Mouse (Mus musculus): ENCODE data around the gene Tex52. TPM values are rescaled to one million over a fixed set of nuclear protein-coding genes. Genes with fewer than 3 reads are reported as not detected.

The Tex52 gene
- polyA plus RNA-seq (2014; fragmentation: Nextera tagmentation; extraction: Ambion mirVana): 0.51 and 0.84 TPM in 2 replicates

DNA sequence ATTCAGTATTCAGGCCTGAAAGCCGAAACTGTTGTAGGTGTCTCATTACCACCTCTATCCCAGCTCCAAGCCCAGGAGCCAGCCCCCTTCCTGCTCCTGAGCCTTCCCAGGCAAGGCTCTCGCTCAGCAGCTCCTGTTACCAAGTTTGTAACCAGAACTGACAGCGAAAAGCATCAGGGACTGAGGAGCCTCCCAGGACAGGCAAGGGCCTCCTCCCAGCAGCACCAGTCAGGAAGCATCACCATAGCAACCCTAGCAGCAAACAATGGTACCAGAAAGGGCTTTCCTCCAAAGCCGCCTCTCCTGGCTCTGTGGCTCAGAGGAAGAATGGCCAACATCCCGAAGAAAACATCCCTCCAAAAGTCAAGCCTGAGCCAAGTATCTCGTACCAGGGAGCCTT is at the start of gene Tex52, which contains the start of gene Gm44596:
Gene Tex52 (plus strand): TSS at position 265 of the 400 bp plus-strand sequence.
Gene Gm44596 (plus strand): TSS at position 312 of the 400 bp plus-strand sequence.
- Histone ChIP-seq H3K9me3 (ENCODE audit: control insufficient read depth, low read length) (no peaks in the 10 kb centered on the region), H3K27me3 (ENCODE audit: control insufficient read depth, insufficient read depth, low read length) (no peaks in the 10 kb centered on the region), H3K4me2 (ENCODE audit: low read depth, low read length, severe bottlenecking) (no peak within 1 kb of the TSS), H3K27ac (ENCODE audit: low read depth, low read length) (no peak within 1 kb of the TSS), H3K4me3 (ENCODE audit: low read depth, low read length) (no peak within 1 kb of the TSS), H3K36me3 (ENCODE audit: control insufficient read depth, insufficient read depth, low read length) (peaks cover 30% of the 10 kb centered on the region), H3K4me1 (replicated peaks; ENCODE audit: control insufficient read depth, insufficient read depth, low read length) (peaks cover 7% of the 10 kb centered on the region; the same call in 1 of the 2 replicates), H3K9ac (ENCODE audit: low read length) (no peak within 1 kb of the TSS)
- peak; percentile 64 for DNase-seq (ENCODE audit: low spot score)
- ATAC-seq (replicated peaks; ENCODE audit: low FRiP score): peak; percentile 79
- WGBS: 20% methylated on average over 6 of the region's 6 CpGs

DNA sequence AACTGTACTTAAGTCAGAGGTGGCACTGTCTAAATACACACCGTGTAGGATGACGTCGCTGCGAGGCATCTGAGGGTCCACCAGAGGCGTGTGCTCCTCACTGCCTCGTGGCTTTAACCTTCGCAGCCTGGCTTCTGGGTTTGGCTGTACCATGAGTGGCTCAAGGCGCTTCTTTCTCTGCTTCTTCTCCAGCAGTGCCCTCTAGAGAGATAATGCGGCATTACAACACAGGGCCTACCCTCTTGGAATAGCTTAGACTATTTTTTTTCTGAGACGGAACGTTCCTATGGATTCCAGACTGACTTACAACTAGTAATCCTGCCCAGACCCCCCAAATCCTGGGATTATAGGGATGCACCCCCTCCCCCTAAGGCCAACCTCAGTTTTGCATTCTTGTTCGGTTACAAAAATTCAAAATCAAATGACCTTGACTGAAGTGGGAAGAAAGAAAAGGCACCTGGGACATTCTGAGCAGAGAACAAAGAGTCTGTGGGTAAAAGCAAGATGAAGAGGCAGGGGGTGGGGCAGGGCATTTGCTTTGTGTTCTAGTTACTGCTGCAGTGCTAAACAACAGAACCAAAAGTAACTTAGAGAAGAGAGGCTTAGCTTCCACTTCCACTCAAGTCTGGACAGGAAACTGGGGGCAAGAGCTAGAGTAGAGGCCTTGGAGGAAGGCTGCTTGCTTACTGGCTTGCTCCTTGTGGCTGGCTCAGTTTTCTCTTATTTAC is 40.7 kb upstream of the Tex52 start:
- H3K4me3 ChIP-seq (ENCODE audit: low read depth, low read length): no peak overlapping the region
- H3K9me3 ChIP-seq (ENCODE audit: control insufficient read depth, low read length): peaks cover 2% of the 10 kb centered on the region; the same call in 1 of the 2 replicates
- WGBS: 16% methylated on average over 12 of the region's 12 CpGs
- H3K4me2 ChIP-seq (ENCODE audit: low read depth, low read length, severe bottlenecking): no peak overlapping the region
- H3K36me3 ChIP-seq (ENCODE audit: control insufficient read depth, insufficient read depth, low read length): peaks cover 9% of the 10 kb centered on the region
- H3K27ac ChIP-seq (ENCODE audit: low read depth, low read length): no peak overlapping the region
- H3K4me1 ChIP-seq (replicated peaks; ENCODE audit: control insufficient read depth, insufficient read depth, low read length): peaks cover 3% of the 10 kb centered on the region; the same call in 1 of the 2 replicates
- no peaks in the 10 kb centered on the region for H3K27me3 ChIP-seq (ENCODE audit: control insufficient read depth, insufficient read depth, low read length)
- DNase-seq (ENCODE audit: low spot score): peak; percentile 81
- H3K9ac ChIP-seq (ENCODE audit: low read length): no peak overlapping the region
- ATAC-seq (replicated peaks; ENCODE audit: low FRiP score): peak; percentile 82

DNA sequence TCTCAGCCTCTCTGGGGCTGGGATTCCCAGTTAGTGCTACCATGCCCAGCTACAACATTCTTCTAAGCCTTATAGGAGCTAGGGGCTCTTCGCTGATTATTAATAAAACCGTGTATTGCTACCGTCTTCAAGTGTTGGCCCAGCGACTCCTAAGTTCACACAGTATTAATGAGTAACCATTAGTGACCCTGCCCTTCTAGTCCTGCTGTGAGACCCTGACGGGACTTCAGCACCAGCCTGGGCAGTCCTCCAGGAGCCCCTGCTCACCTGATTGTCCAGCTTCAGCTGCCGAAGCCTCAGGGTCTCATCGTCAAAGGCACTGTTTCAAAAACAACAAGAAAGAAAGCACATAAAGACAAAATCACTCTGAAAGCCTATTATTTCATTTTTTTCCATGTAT is 37.8 kb upstream of the Tex52 start:
- Histone ChIP-seq H3K4me1 (replicated peaks; ENCODE audit: control insufficient read depth, insufficient read depth, low read length) (peaks cover 3% of the 10 kb centered on the region; the same call in 1 of the 2 replicates), H3K9me3 (ENCODE audit: control insufficient read depth, low read length) (no peaks in the 10 kb centered on the region), H3K4me2 (ENCODE audit: low read depth, low read length, severe bottlenecking) (no peak overlapping the region), H3K9ac (ENCODE audit: low read length) (no peak overlapping the region), H3K4me3 (ENCODE audit: low read depth, low read length) (no peak overlapping the region), H3K36me3 (ENCODE audit: control insufficient read depth, insufficient read depth, low read length) (no peaks in the 10 kb centered on the region), H3K27me3 (ENCODE audit: control insufficient read depth, insufficient read depth, low read length) (no peaks in the 10 kb centered on the region), H3K27ac (ENCODE audit: low read depth, low read length) (no peak overlapping the region)
- DNase-seq (ENCODE audit: low spot score): no peak
- WGBS: 78% methylated on average over 7 of the region's 7 CpGs
- no peak for ATAC-seq (replicated peaks; ENCODE audit: low FRiP score)

DNA sequence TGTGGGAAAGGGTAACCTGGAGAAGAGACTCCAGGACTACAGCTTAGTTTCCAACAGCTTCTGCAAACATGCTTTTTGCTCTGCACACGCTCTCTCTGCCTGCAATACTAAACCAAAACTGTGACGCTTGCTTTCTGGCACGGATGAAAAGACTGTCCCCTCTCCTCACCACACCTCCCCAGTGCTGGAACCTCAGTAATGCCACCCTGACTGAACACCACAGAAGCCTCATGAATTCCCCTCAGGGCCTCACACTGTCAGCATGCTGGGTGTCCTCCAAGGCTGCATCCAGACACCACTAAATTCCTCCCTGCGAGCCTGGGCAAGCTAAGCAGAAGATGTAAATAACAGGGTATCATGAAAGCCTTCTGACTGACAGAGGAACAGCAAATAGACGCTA is 36.4 kb upstream of the Tex52 start:
- H3K36me3 ChIP-seq (ENCODE audit: control insufficient read depth, insufficient read depth, low read length): peaks cover 2% of the 10 kb centered on the region; the same call in 1 of the 2 replicates
- 62% methylated on average over 5 of the region's 5 CpGs for WGBS

DNA sequence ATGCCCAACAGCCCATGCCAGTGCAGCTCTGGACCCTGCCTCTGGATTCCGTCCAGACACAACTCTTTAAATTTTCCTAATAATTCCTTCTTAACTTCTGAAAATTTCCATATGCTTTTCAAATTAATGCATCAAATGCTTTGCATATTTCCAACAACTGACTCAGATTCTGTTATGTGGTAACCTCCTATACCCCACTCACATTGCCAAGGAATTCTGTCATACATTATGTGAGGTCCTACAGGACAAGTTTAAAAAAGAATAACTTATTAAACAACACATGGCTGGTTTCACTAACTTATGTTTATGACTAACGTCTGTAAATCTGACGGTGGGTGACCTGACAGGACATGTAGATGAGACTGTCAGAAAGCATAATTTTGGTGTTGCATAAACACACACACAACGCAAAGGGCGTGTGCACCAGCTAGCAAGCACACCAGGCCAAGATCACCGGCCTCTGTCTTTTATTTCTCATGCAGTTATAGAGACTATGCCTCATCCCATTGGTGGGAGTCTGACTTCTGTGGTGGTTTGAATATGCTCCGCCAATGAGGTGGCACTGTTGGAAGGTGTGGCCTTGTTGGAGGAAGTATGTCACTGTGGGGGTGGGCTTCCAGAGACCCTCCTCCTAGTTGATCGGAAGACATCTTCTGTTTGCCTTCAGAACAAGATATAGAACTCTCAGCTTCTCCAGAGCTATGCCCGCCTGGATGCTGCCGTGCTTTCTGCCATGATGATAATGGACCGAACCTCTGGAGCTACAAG is 33.1 kb upstream of the Tex52 start:
- Histone ChIP-seq H3K4me2 (ENCODE audit: low read depth, low read length, severe bottlenecking) (no peak overlapping the region), H3K27me3 (ENCODE audit: control insufficient read depth, insufficient read depth, low read length) (no peaks in the 10 kb centered on the region), H3K4me1 (replicated peaks; ENCODE audit: control insufficient read depth, insufficient read depth, low read length) (peaks cover 3% of the 10 kb centered on the region; the same call in 1 of the 2 replicates), H3K27ac (ENCODE audit: low read depth, low read length) (no peak overlapping the region), H3K4me3 (ENCODE audit: low read depth, low read length) (no peak overlapping the region), H3K9ac (ENCODE audit: low read length) (no peak overlapping the region), H3K36me3 (ENCODE audit: control insufficient read depth, insufficient read depth, low read length) (peaks cover 2% of the 10 kb centered on the region; the same call in 1 of the 2 replicates), H3K9me3 (ENCODE audit: control insufficient read depth, low read length) (no peaks in the 10 kb centered on the region)
- ATAC-seq (replicated peaks; ENCODE audit: low FRiP score) (no peak), DNase-seq (ENCODE audit: low spot score) (no peak)
- WGBS: 96% methylated on average over 11 of the region's 11 CpGs

More for the DNA sequence above, 36.4 kb upstream of the Tex52 start:
- DNase-seq (ENCODE audit: low spot score) (no peak), ATAC-seq (replicated peaks; ENCODE audit: low FRiP score) (no peak)
- Histone ChIP-seq H3K4me1 (replicated peaks; ENCODE audit: control insufficient read depth, insufficient read depth, low read length) (peaks cover 3% of the 10 kb centered on the region; the same call in 1 of the 2 replicates), H3K9ac (ENCODE audit: low read length) (no peak overlapping the region), H3K4me3 (ENCODE audit: low read depth, low read length) (no peak overlapping the region), H3K4me2 (ENCODE audit: low read depth, low read length, severe bottlenecking) (no peak overlapping the region), H3K27ac (ENCODE audit: low read depth, low read length) (no peak overlapping the region), H3K9me3 (ENCODE audit: control insufficient read depth, low read length) (no peaks in the 10 kb centered on the region), H3K27me3 (ENCODE audit: control insufficient read depth, insufficient read depth, low read length) (no peaks in the 10 kb centered on the region)

DNA sequence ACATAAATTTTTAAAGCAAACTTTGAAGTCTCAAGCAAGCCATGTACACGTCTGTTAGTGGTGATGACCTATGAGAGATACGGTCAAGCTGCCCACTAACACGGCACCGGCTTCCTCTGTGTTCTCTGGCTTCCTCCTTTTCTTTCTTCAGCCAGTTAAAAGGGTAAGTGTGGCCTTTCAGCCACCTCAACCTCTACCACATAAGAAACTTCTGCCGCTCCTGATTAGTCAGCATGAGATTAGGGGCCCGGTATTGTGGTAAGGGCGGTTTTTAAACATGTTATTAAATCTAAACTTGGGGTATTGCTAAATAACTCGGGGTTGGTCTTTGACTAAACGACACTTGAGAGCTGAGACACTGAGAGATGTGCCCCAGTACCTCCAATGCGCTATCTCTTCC is 29.6 kb upstream of the Tex52 start:
- DNase-seq (ENCODE audit: low spot score): no peak
- Histone ChIP-seq H3K9ac (ENCODE audit: low read length) (no peak overlapping the region), H3K4me1 (replicated peaks; ENCODE audit: control insufficient read depth, insufficient read depth, low read length) (no peaks in the 10 kb centered on the region), H3K36me3 (ENCODE audit: control insufficient read depth, insufficient read depth, low read length) (peaks cover 2% of the 10 kb centered on the region; the same call in 1 of the 2 replicates), H3K27ac (ENCODE audit: low read depth, low read length) (no peak overlapping the region), H3K4me3 (ENCODE audit: low read depth, low read length) (no peak overlapping the region), H3K9me3 (ENCODE audit: control insufficient read depth, low read length) (no peaks in the 10 kb centered on the region), H3K27me3 (ENCODE audit: control insufficient read depth, insufficient read depth, low read length) (no peaks in the 10 kb centered on the region), H3K4me2 (ENCODE audit: low read depth, low read length, severe bottlenecking) (no peak overlapping the region)
- whole genome bisulfite sequencing: 92% methylated on average over 10 of the region's 10 CpGs
- ATAC-seq (replicated peaks; ENCODE audit: low FRiP score): no peak

DNA sequence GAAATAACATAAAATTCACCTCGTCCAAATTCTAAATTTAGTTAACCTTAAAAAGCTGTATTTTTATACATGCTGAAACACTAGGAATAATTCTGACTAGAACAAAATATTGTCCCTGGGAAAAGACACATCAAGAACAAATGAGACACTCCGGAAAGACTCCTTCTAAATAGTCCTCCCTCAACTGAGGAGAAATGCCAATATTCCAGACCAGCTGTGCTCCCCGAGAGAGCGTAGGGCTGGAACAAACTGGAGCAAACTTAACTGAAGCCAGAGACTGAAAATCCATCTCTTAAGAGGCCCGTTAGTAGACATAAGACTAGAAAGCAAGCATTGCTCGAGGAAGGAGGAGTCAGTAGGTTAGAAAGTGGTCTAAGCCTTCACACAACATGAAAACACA is 28.5 kb upstream of the Tex52 start:
- WGBS: 92% methylated on average over 6 of the region's 6 CpGs

DNA sequence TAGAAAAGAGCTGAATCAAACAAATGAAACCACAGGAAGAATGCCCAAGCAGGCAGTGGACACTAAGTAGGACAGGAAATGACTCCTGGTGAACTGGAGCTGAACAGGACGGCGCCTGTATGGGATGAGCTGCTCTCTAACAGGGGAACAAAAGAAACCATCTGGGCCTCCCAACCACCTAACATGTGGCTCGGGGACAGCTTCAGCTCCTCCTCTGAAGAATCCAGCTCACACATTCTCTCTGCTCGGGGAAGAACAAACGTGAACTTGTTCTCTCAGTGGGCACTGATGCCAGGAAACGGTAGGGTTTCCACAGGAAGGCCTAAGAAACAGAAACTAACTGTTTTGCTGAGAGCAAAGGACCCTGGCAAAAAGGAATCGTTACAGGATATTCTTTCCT is 25.5 kb upstream of the Tex52 start:
- peaks cover 2% of the 10 kb centered on the region; the same call in 1 of the 2 replicates for H3K36me3 ChIP-seq (ENCODE audit: control insufficient read depth, insufficient read depth, low read length)
- no peak overlapping the region for H3K4me3 ChIP-seq (ENCODE audit: low read depth, low read length)
- no peaks in the 10 kb centered on the region; the same call in 1 of the 2 replicates for H3K4me1 ChIP-seq (replicated peaks; ENCODE audit: control insufficient read depth, insufficient read depth, low read length)
- DNase-seq (ENCODE audit: low spot score) (no peak), ATAC-seq (replicated peaks; ENCODE audit: low FRiP score) (no peak)
- H3K9me3 ChIP-seq (ENCODE audit: control insufficient read depth, low read length): no peaks in the 10 kb centered on the region
- 67% methylated on average over 7 of the region's 7 CpGs for WGBS
- no peak overlapping the region for H3K9ac ChIP-seq (ENCODE audit: low read length)
- no peaks in the 10 kb centered on the region for H3K27me3 ChIP-seq (ENCODE audit: control insufficient read depth, insufficient read depth, low read length)
- H3K27ac ChIP-seq (ENCODE audit: low read depth, low read length): no peak overlapping the region
- no peak overlapping the region for H3K4me2 ChIP-seq (ENCODE audit: low read depth, low read length, severe bottlenecking)

More for the DNA sequence above, 28.5 kb upstream of the Tex52 start:
- H3K36me3 ChIP-seq (ENCODE audit: control insufficient read depth, insufficient read depth, low read length): peaks cover 5% of the 10 kb centered on the region; the same call in 1 of the 2 replicates
- H3K4me3 ChIP-seq (ENCODE audit: low read depth, low read length): no peak overlapping the region
- DNase-seq (ENCODE audit: low spot score): no peak
- H3K4me2 ChIP-seq (ENCODE audit: low read depth, low read length, severe bottlenecking): no peak overlapping the region
- no peak overlapping the region for H3K9ac ChIP-seq (ENCODE audit: low read length)
- no peaks in the 10 kb centered on the region for H3K9me3 ChIP-seq (ENCODE audit: control insufficient read depth, low read length)
- no peak overlapping the region for H3K27ac ChIP-seq (ENCODE audit: low read depth, low read length)
- H3K4me1 ChIP-seq (replicated peaks; ENCODE audit: control insufficient read depth, insufficient read depth, low read length): no peaks in the 10 kb centered on the region
- no peak for ATAC-seq (replicated peaks; ENCODE audit: low FRiP score)
- no peaks in the 10 kb centered on the region for H3K27me3 ChIP-seq (ENCODE audit: control insufficient read depth, insufficient read depth, low read length)

Measured in forebrain, embryonic 11.5 days (tissue).